Mouse (Mus musculus) adrenal gland (tissue): ENCODE data around the gene Hsd11b2.

ENCODE experiments used
- intact Hi-C: fragments of 180-260 bp; cut with DNase I; formaldehyde crosslinking; loops from one replicate; pipeline ENCODE4 v1.15.1; 2025

Gene Hsd11b2

GRCm38 (mm10) chr8:105552032-105552431, 33.5 kb downstream of the Hsd11b2 start:
- intact Hi-C loops: loop anchor here (5.0 kb wide), 1 partner anchor 70 kb away; no protein-coding TSS in a partner anchor

GRCm38 (mm10) chr8:105552824-105553223, 34.3 kb downstream of the Hsd11b2 start:
- intact Hi-C loops: loop anchor here (5.0 kb wide), 1 partner anchor 71 kb away; no protein-coding TSS in a partner anchor

GRCm38 (mm10) chr8:105554087-105554486, 35.5 kb downstream of the Hsd11b2 start:
- intact Hi-C loops: loop anchor here (1.0 to 5.0 kb wide), 2 partner anchors 36 to 72 kb away; partner anchors contain the start of gene Hsd11b2

- intact Hi-C loops: no loop called here
Measured at GRCm38 (mm10) chr8:105555230-105555629, 36.7 kb downstream of the Hsd11b2 start.

GRCm38 (mm10) chr8:105562863-105563262, 44.3 kb downstream of the Hsd11b2 start:
- intact Hi-C loops: no loop called here

- intact Hi-C loops: no loop called here
Measured at GRCm38 (mm10) chr8:105563871-105564270, 45.3 kb downstream of the Hsd11b2 start.

- intact Hi-C loops: loop anchor here (5.0 kb wide), 1 partner anchor 38 kb away; no protein-coding TSS in a partner anchor
Measured at GRCm38 (mm10) chr8:105564573-105565229, 46.1 kb downstream of the Hsd11b2 start.

GRCm38 (mm10) chr8:105565401-105565881, 46.9 kb downstream of the Hsd11b2 start:
- intact Hi-C loops: loop anchor here (5.0 kb wide), 1 partner anchor 37 kb away; no protein-coding TSS in a partner anchor

GRCm38 (mm10) chr8:105565952-105566702, 47.6 kb downstream of the Hsd11b2 start, which contains the start of gene Atp6v0d1:
TSS of gene Atp6v0d1 (minus strand) at chr8:105566047.
- intact Hi-C loops: loop anchor here (5.0 kb wide), 1 partner anchor 36 kb away; no protein-coding TSS in a partner anchor

GRCm38 (mm10) chr8:105566703-105567595, 48.4 kb downstream of the Hsd11b2 start:
- intact Hi-C loops: loop anchor here (5.0 kb wide), 1 partner anchor 35 kb away; no protein-coding TSS in a partner anchor

GRCm38 (mm10) chr8:105571810-105572209, 53.3 kb downstream of the Hsd11b2 start:
- intact Hi-C loops: no loop called here

GRCm38 (mm10) chr8:105573427-105573826, 54.9 kb downstream of the Hsd11b2 start:
- intact Hi-C loops: no loop called here
